In genomic region chr7:19307739-19308453, GRCm38 (mm10) we compare ENCODE assay signal across 8 mouse cellular contexts. TPM values are rescaled to one million over a fixed set of nuclear protein-coding genes. Genes with fewer than 3 reads are reported as not detected.
DNase-seq lines count a peak whose midpoint lies in the region; ATAC-seq lines count a peak whose summit lies in the region.

No protein-coding gene starts in this region.

- H3K9ac ChIP-seq in heart, embryonic 15.5 days = peak overlapping the region; percentile 60
- H3K9ac ChIP-seq in liver, embryonic 13.5 days = peak overlapping the region; percentile 50
- H3K9ac ChIP-seq in neural tube, embryonic 12.5 days = peak overlapping the region; percentile 44; the same call in 1 of the 2 replicates

- peaks cover 41% of the 10 kb centered on the region for H3K4me1 ChIP-seq in heart, embryonic 15.5 days (replicated peaks)
- peaks cover 45% of the 10 kb centered on the region for H3K4me1 ChIP-seq in liver, embryonic 13.5 days (replicated peaks)
- H3K4me1 ChIP-seq in neural tube, embryonic 12.5 days = peaks cover 41% of the 10 kb centered on the region

- H3K27me3 ChIP-seq in heart, embryonic 15.5 days = peaks cover 41% of the 10 kb centered on the region
- peaks cover 78% of the 10 kb centered on the region for H3K27me3 ChIP-seq in liver, embryonic 13.5 days
- peaks cover 66% of the 10 kb centered on the region for H3K27me3 ChIP-seq in neural tube, embryonic 12.5 days (replicated peaks)

- WGBS in heart, embryonic 15.5 days = 2% methylated on average over 18 of the region's 18 CpGs
- 4% methylated on average over 18 of the region's 18 CpGs for WGBS in liver, embryonic 13.5 days (ENCODE audit: insufficient replicate concordance)
- 2% methylated on average over 17 of the region's 18 CpGs for WGBS in neural tube, embryonic 12.5 days

- no peaks in the 10 kb centered on the region for H3K9me3 ChIP-seq in heart, embryonic 15.5 days (replicated peaks)
- H3K9me3 ChIP-seq in liver, embryonic 13.5 days (replicated peaks) = no peaks in the 10 kb centered on the region
- H3K9me3 ChIP-seq in neural tube, embryonic 12.5 days = no peaks in the 10 kb centered on the region

- peak overlapping the region; percentile 57 for H3K4me3 ChIP-seq in heart, embryonic 15.5 days
- H3K4me3 ChIP-seq in liver, embryonic 13.5 days (replicated peaks) = peak overlapping the region; percentile 68
- H3K4me3 ChIP-seq in neural tube, embryonic 12.5 days = peak overlapping the region; percentile 68

- H3K36me3 ChIP-seq in heart, embryonic 15.5 days = no peaks in the 10 kb centered on the region
- no peaks in the 10 kb centered on the region for H3K36me3 ChIP-seq in liver, embryonic 13.5 days
- no peaks in the 10 kb centered on the region for H3K36me3 ChIP-seq in neural tube, embryonic 12.5 days

- H3K4me2 ChIP-seq in heart, embryonic 15.5 days = peak overlapping the region; percentile 99
- peak overlapping the region; percentile 99 for H3K4me2 ChIP-seq in liver, embryonic 13.5 days
- peak overlapping the region; percentile 90 for H3K4me2 ChIP-seq in neural tube, embryonic 12.5 days (replicated peaks)

- peak; percentile 89 for DNase-seq in ES-CJ7 (ENCODE audit: low read depth, low spot score)
- DNase-seq in adrenal gland, postnatal 36 days = peak; percentile 84 to 88
- peak; percentile 86 for DNase-seq in kidney, postnatal 14 days
- DNase-seq in liver, embryonic 13.5 days = peak; percentile 55
- DNase-seq in thymus, postnatal 10 days (ENCODE audit: low spot score in 2 of 2) = peak; percentile 57 to 64

- peak overlapping the region; percentile 87 for H3K27ac ChIP-seq in heart, embryonic 15.5 days
- no peak overlapping the region for H3K27ac ChIP-seq in liver, embryonic 13.5 days
- H3K27ac ChIP-seq in neural tube, embryonic 12.5 days = peak overlapping the region; percentile 3; the same call in 1 of the 2 replicates

- ATAC-seq in erythroid progenitor cell, adult 5-6 weeks (replicated peaks; ENCODE audit: low FRiP score, poor library complexity, severe bottlenecking) = 0 out of 2 replicates have a peak, but pooled peaks have one; percentile 8
- ATAC-seq in heart, embryonic 15.5 days (replicated peaks; ENCODE audit: insufficient number of reproducible peaks, insufficient read depth, low FRiP score, low read depth) = peak; percentile 36
- ATAC-seq in liver, embryonic 13.5 days (ENCODE audit: low read depth) = peak; percentile 19
- ATAC-seq in neural tube, embryonic 12.5 days (ENCODE audit: low FRiP score, low read depth) = peak; percentile 62

RNA-seq across cellular contexts. Expression of gene Fosb, which starts 2.0 kb away (rescaled TPM):
- 10 to 100 TPM; 11.2 to 23.6 TPM for total RNA-seq in adrenal gland, postnatal 36 days (2021)
- 6.3 and 7.9 TPM in 2 replicates for total RNA-seq in erythroid progenitor cell, adult 5-6 weeks (2015; ENCODE audit: low replicate concordance)
- 1.3 and 3.3 TPM in 2 replicates for total RNA-seq in erythroid progenitor cell, adult 5-6 weeks (2017; ENCODE audit: low replicate concordance)
- 0.20 and 0.47 TPM in 2 replicates for polyA plus RNA-seq in heart, embryonic 15.5 days (2015; fragmentation: Nextera tagmentation; extraction: Ambion mirVana)
- polyA plus RNA-seq in liver, embryonic 13.5 days (2015; fragmentation: Nextera tagmentation; extraction: Ambion mirVana) = 0.03 TPM in 1 of 2 replicates, not detected in the other
- polyA plus RNA-seq in neural tube, embryonic 12.5 days (2016; fragmentation: Nextera tagmentation; extraction: Ambion mirVana) = 0.08 TPM in 1 of 2 replicates, not detected in the other

RNA-seq across cellular contexts. Expression of gene Rtn2, which starts 25.5 kb away (rescaled TPM):
- 1 to 10 TPM; 4.6 to 5.1 TPM for total RNA-seq in adrenal gland, postnatal 36 days (2021)
- 4.0 TPM in 1 of 2 replicates, not detected in the other for total RNA-seq in erythroid progenitor cell, adult 5-6 weeks (2015; ENCODE audit: low replicate concordance)
- total RNA-seq in erythroid progenitor cell, adult 5-6 weeks (2017; ENCODE audit: low replicate concordance) = not detected in 2 replicates
- polyA plus RNA-seq in heart, embryonic 15.5 days (2015; fragmentation: Nextera tagmentation; extraction: Ambion mirVana) = 27.2 TPM in 2 replicates
- polyA plus RNA-seq in liver, embryonic 13.5 days (2015; fragmentation: Nextera tagmentation; extraction: Ambion mirVana) = 4.0 and 4.1 TPM in 2 replicates
- polyA plus RNA-seq in neural tube, embryonic 12.5 days (2016; fragmentation: Nextera tagmentation; extraction: Ambion mirVana) = 91.1 and 99.1 TPM in 2 replicates

RNA-seq across cellular contexts. Expression of gene Ppm1n, which starts 28.0 kb away (rescaled TPM):
- not detected for total RNA-seq in adrenal gland, postnatal 36 days (2021)
- total RNA-seq in erythroid progenitor cell, adult 5-6 weeks (2015; ENCODE audit: low replicate concordance) = not detected in 2 replicates
- not detected in 2 replicates for total RNA-seq in erythroid progenitor cell, adult 5-6 weeks (2017; ENCODE audit: low replicate concordance)
- polyA plus RNA-seq in heart, embryonic 15.5 days (2015; fragmentation: Nextera tagmentation; extraction: Ambion mirVana) = 0.11 and 0.16 TPM in 2 replicates
- polyA plus RNA-seq in liver, embryonic 13.5 days (2015; fragmentation: Nextera tagmentation; extraction: Ambion mirVana) = not detected in 2 replicates
- 0.20 TPM in 1 of 2 replicates, not detected in the other for polyA plus RNA-seq in neural tube, embryonic 12.5 days (2016; fragmentation: Nextera tagmentation; extraction: Ambion mirVana)

RNA-seq across cellular contexts. Expression of gene Vasp, which starts 36.3 kb away (rescaled TPM):
- 10 to 100 TPM; 45.4 to 55.0 TPM for total RNA-seq in adrenal gland, postnatal 36 days (2021)
- total RNA-seq in erythroid progenitor cell, adult 5-6 weeks (2015; ENCODE audit: low replicate concordance) = 34.0 and 58.7 TPM in 2 replicates
- 17.9 and 26.7 TPM in 2 replicates for total RNA-seq in erythroid progenitor cell, adult 5-6 weeks (2017; ENCODE audit: low replicate concordance)
- polyA plus RNA-seq in heart, embryonic 15.5 days (2015; fragmentation: Nextera tagmentation; extraction: Ambion mirVana) = 81.2 and 81.6 TPM in 2 replicates
- 45.6 and 46.7 TPM in 2 replicates for polyA plus RNA-seq in liver, embryonic 13.5 days (2015; fragmentation: Nextera tagmentation; extraction: Ambion mirVana)
- polyA plus RNA-seq in neural tube, embryonic 12.5 days (2016; fragmentation: Nextera tagmentation; extraction: Ambion mirVana) = 53.4 and 56.3 TPM in 2 replicates

RNA-seq across cellular contexts. Expression of gene Ercc1, which starts 36.7 kb away (rescaled TPM):
- total RNA-seq in adrenal gland, postnatal 36 days (2021) = 10 to 100 TPM; 33.0 to 38.8 TPM
- 3.6 and 12.6 TPM in 2 replicates for total RNA-seq in erythroid progenitor cell, adult 5-6 weeks (2015; ENCODE audit: low replicate concordance)
- total RNA-seq in erythroid progenitor cell, adult 5-6 weeks (2017; ENCODE audit: low replicate concordance) = 1.2 and 1.8 TPM in 2 replicates
- 59.8 and 60.3 TPM in 2 replicates for polyA plus RNA-seq in heart, embryonic 15.5 days (2015; fragmentation: Nextera tagmentation; extraction: Ambion mirVana)
- polyA plus RNA-seq in liver, embryonic 13.5 days (2015; fragmentation: Nextera tagmentation; extraction: Ambion mirVana) = 19.1 and 21.0 TPM in 2 replicates
- polyA plus RNA-seq in neural tube, embryonic 12.5 days (2016; fragmentation: Nextera tagmentation; extraction: Ambion mirVana) = 103 and 104 TPM in 2 replicates

Comparison
In these comparisons a context has a peak if more than half of its experiments do, and no peak if none do; other contexts are left out.
1. ATAC-seq: peak in every context shown above with its lines; median percentile 62 in neural tube, embryonic 12.5 days; 36 in heart, embryonic 15.5 days; 19 in liver, embryonic 13.5 days; 8 in erythroid progenitor cell, adult 5-6 weeks.